Mouse (Mus musculus) stomach, embryonic 14.5 days (tissue): ENCODE data around the gene Trank1. TPM values are rescaled to one million over a fixed set of nuclear protein-coding genes. Genes with fewer than 3 reads are reported as not detected.

Source experiments
- ATAC-seq: fragments of 200-750 bp; cut with Nextera tagmentation; 2 replicates; pipeline ENCODE4 v1.8.0; 2017; ENCODE audit warnings: low read depth, moderate TSS enrichment; ENCODE audit not compliant: insufficient number of reproducible peaks, insufficient read depth, low FRiP score
- H3K27ac ChIP-seq: fragments of 300-500 bp; sonication (generic); 2 replicates; pipeline ENCODE4 v1.5.1; 2014; ENCODE audit warnings: mild to moderate bottlenecking, low read length, moderate library complexity, mixed read lengths
- H3K27me3 ChIP-seq: fragments of 300-500 bp; sonication (generic); 2 replicates; pipeline ENCODE4 v1.6.1; 2014; ENCODE audit warnings: low read length, control low read depth, mixed read lengths; ENCODE audit not compliant: control insufficient read depth, insufficient read depth
- H3K36me3 ChIP-seq: fragments of 300-500 bp; sonication (generic); 2 replicates; pipeline ENCODE4 v1.6.1; 2014; ENCODE audit warnings: mild to moderate bottlenecking, control low read depth, low read length, moderate library complexity, mixed read lengths; ENCODE audit not compliant: control insufficient read depth, insufficient read depth
- H3K4me1 ChIP-seq: fragments of 300-500 bp; sonication (generic); 2 replicates; pipeline ENCODE4 v1.6.1; 2014; ENCODE audit warnings: low read length, control low read depth, mixed read lengths; ENCODE audit not compliant: control insufficient read depth, insufficient read depth
- H3K4me2 ChIP-seq: fragments of 300-500 bp; sonication (generic); replicated peaks from 2 replicates; pipeline ENCODE4 v1.6.1; 2014; ENCODE audit warnings: low read depth, low read length, control low read depth
- H3K4me3 ChIP-seq: fragments of 300-500 bp; sonication (generic); 2 replicates; pipeline ENCODE4 v1.5.1; 2014; ENCODE audit warnings: low read depth, low read length, control low read depth
- H3K9ac ChIP-seq: fragments of 300-500 bp; sonication (generic); replicated peaks from 2 replicates; pipeline ENCODE4 v1.6.1; 2014; ENCODE audit warnings: low read depth, mild to moderate bottlenecking, control low read depth, low read length, moderate library complexity, mixed read lengths
- H3K9me3 ChIP-seq: fragments of 300-500 bp; sonication (generic); 2 replicates; pipeline ENCODE4 v1.6.1; 2016; ENCODE audit warnings: low read depth, low read length, control low read depth; ENCODE audit not compliant: control insufficient read depth
- WGBS: fragments of 180-500 bp; shearing (Covaris S2); extraction: QIAGEN DNeasy Blood & Tissue Kit; methylation state at CpG from one replicate; pipeline ENCODE4 v1.1.7; 2014; 5-methylcytosine and 5-hydroxymethylcytosine counted together
- polyA plus RNA-seq: library from polyadenylated mRNA; unstranded; fragments of >200 nt; fragmentation: Nextera tagmentation; extraction: Ambion mirVana; gene quantifications from 2 replicates; pipeline ENCODE4 v1.2.1, GENCODE M21; 2014

Trank1 gene
- polyA plus RNA-seq, 1 experiment from 2014 or later, result 0.10 TPM

- Histone ChIP-seq H3K27ac (no peak overlapping the region), H3K4me3 (no peak overlapping the region), H3K4me2 (no peak overlapping the region), H3K27me3 (peaks cover 13% of the 10 kb centered on the region), H3K9me3 (no peaks in the 10 kb centered on the region), H3K9ac (no peak overlapping the region), H3K36me3 (no peaks in the 10 kb centered on the region), H3K4me1 (no peaks in the 10 kb centered on the region)
- WGBS, result 84% methylated on average over 2 of the region's 2 CpGs
- ATAC-seq, result no peak
Measured at GRCm38 (mm10) chr9:111441151-111441550, 129.6 kb downstream of the Trank1 start.

Other genes with a start within 250 kb of the Trank1 start
- 34.5 and 35.0 TPM in 2 replicates for gene Lrrfip2, start 194.1 kb upstream of the Trank1 start, polyA plus RNA-seq
- 38.0 and 39.1 TPM in 2 replicates for gene Mlh1, start 39.9 kb upstream of the Trank1 start, polyA plus RNA-seq
- 43.7 and 48.2 TPM in 2 replicates for gene Epm2aip1, start 39.8 kb upstream of the Trank1 start, polyA plus RNA-seq
- gene Dclk3, start 127.3 kb downstream of the Trank1 start, polyA plus RNA-seq, result 0.29 and 0.46 TPM in 2 replicates